Mouse (Mus musculus) CH12.LX (cell line): ENCODE measurements around the gene Gm20388.

Experiments
- CTCF ChIP-seq, 2 experiments: IDR thresholded peaks in 1 of 2; conservative IDR thresholded peaks in 1 of 2; 2 replicates each; pipeline ENCODE4 v1.5.1; 2011 to 2012; ENCODE audit warnings: low read depth in 2 of 2, low read length in 2 of 2, improper control_type of control experiment in 1 of 2, inconsistent platforms in 1 of 2, mild to moderate bottlenecking in 1 of 2, moderate library complexity in 1 of 2
- GABPA ChIP-seq: IDR thresholded peaks from 2 replicates; pipeline ENCODE4 v1.6.1; 2012; ENCODE audit warnings: low read depth, low read length, improper control_type of control experiment, inconsistent platforms; ENCODE audit not compliant: insufficient replicate concordance
- MAFK ChIP-seq: IDR thresholded peaks from 2 replicates; pipeline ENCODE4 v1.6.1; 2011; ENCODE audit warnings: low read length, improper control_type of control experiment; ENCODE audit not compliant: insufficient replicate concordance
- ZC3H11A ChIP-seq: IDR thresholded peaks from 2 replicates; pipeline ENCODE4 v1.6.1; 2012; ENCODE audit warnings: low read depth, mild to moderate bottlenecking, inconsistent platforms, low read length, improper control_type of control experiment

GRCm38 (mm10) chr8:122151541-122151940 is 2240.9 kb downstream of the Gm20388 start:
- no peak for TF ChIP-seq GABPA
- no peak for TF ChIP-seq MAFK
- no peak for TF ChIP-seq ZC3H11A
- no peak for TF ChIP-seq CTCF (conservative IDR thresholded peaks at IDR 0.05 in 1 of 2, IDR thresholded peaks at IDR 0.05 in 1 of 2; ENCODE audit: low read depth in 2 of 2, low read length in 2 of 2)
